In the genomic region with DNA sequence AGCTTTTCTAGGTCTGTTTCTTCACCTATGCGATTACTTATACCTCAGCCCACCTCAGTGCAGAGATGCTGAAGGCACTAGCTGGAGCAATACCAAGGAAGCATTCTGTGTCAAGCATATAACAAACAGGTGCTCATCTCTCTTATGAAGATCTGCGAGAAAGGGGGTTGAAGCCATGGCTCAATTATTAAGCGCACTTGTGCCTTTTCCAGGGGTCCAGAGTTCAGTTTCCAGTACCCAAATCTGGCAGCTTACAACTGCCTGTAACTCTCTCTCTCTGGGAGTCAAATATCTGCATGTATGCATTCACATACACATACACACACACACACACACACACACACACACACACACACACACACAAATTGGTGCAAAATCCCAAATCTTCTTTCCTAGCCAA, we compare ENCODE assay signal across 19 mouse cellular contexts.
DNase-seq lines count a peak whose midpoint lies in the region; ATAC-seq lines count a peak whose summit lies in the region.
"Had no signal": no experiment of that assay in that cellular context is flagged by ENCODE, and none has a peak within 500 bp of the region (broad histone marks: within the 10 kb centered on the region; RNA-seq: fewer than 3 reads in every experiment).

No protein-coding gene starts in this region.

- H3K27ac ChIP-seq in forebrain, embryonic 10.5 days, result 0 out of 2 replicates have a peak overlapping the region, but pooled peaks have one; percentile 7
- H3K27ac ChIP-seq in forebrain, embryonic 13.5 days, result no peak overlapping the region
- 0 out of 2 replicates have a peak overlapping the region, but pooled peaks have one; percentile 26 for H3K27ac ChIP-seq in lung, embryonic 15.5 days
- 0 out of 2 replicates have a peak overlapping the region, but pooled peaks have one; percentile 16 for H3K27ac ChIP-seq in liver, embryonic 16.5 days (ENCODE audit: low read length)
- H3K27ac ChIP-seq: embryonic facial prominence, embryonic 13.5 days; hindbrain, embryonic 12.5 days; midbrain, embryonic 13.5 days; neural tube, embryonic 12.5 days had no signal

- no peak for DNase-seq in forebrain, embryonic 10.5 days (ENCODE audit: extremely low spot score, low spot score)
- peak; percentile 49 for DNase-seq in kidney, adult 11 months
- DNase-seq in kidney, postnatal 10 days, result no peak
- no peak for DNase-seq in lung, postnatal 25 days (ENCODE audit: low spot score)
- DNase-seq in adrenal gland, adult 8-10 months, result no peak
- DNase-seq: adrenal gland, postnatal 25 days; cerebellum, adult 11 months; forebrain, postnatal 0 days; right cerebral cortex, adult 18-20 months; thymus, postnatal 14 days had no signal

- no peak overlapping the region for H3K4me3 ChIP-seq in forebrain, embryonic 10.5 days
- no peak overlapping the region for H3K4me3 ChIP-seq in forebrain, embryonic 13.5 days
- H3K4me3 ChIP-seq in lung, embryonic 15.5 days, result no peak overlapping the region
- no peak overlapping the region for H3K4me3 ChIP-seq in liver, embryonic 16.5 days (ENCODE audit: low read depth, low read length)
- H3K4me3 ChIP-seq: embryonic facial prominence, embryonic 13.5 days; hindbrain, embryonic 12.5 days; midbrain, embryonic 13.5 days; neural tube, embryonic 12.5 days had no signal

- peaks cover 37% of the 10 kb centered on the region for H3K4me1 ChIP-seq in forebrain, embryonic 10.5 days
- H3K4me1 ChIP-seq in forebrain, embryonic 13.5 days, result peaks cover 27% of the 10 kb centered on the region
- H3K4me1 ChIP-seq in lung, embryonic 15.5 days, result peaks cover 43% of the 10 kb centered on the region
- no peaks in the 10 kb centered on the region; the same call in 1 of the 2 replicates for H3K4me1 ChIP-seq in liver, embryonic 16.5 days (ENCODE audit: control insufficient read depth, low read depth, low read length)

- peaks cover 41% of the 10 kb centered on the region for H3K36me3 ChIP-seq in forebrain, embryonic 10.5 days (replicated peaks)
- H3K36me3 ChIP-seq in forebrain, embryonic 13.5 days (ENCODE audit: poor library complexity, severe bottlenecking), result peaks cover 17% of the 10 kb centered on the region; the same call in 1 of the 2 replicates
- peaks cover 7% of the 10 kb centered on the region; the same call in 1 of the 2 replicates for H3K36me3 ChIP-seq in lung, embryonic 15.5 days
- no peaks in the 10 kb centered on the region for H3K36me3 ChIP-seq in liver, embryonic 16.5 days (ENCODE audit: control insufficient read depth, insufficient read depth)

- WGBS in forebrain, embryonic 10.5 days, result 96% methylated on average over 3 of the region's 3 CpGs
- 94% methylated on average over 3 of the region's 3 CpGs for WGBS in forebrain, embryonic 13.5 days
- 88% methylated on average over 3 of the region's 3 CpGs for WGBS in lung, embryonic 15.5 days
- WGBS in liver, embryonic 16.5 days (ENCODE audit: insufficient replicate concordance), result 60% methylated on average over 3 of the region's 3 CpGs

- no peak for ATAC-seq in forebrain, embryonic 13.5 days
- no peak for ATAC-seq in lung, embryonic 15.5 days (ENCODE audit: borderline replicate concordance, extremely low read depth, low FRiP score, low TSS enrichment)
- ATAC-seq in liver, embryonic 16.5 days (ENCODE audit: low read depth), result 0 out of 2 replicates have a peak, but pooled peaks have one; percentile 36
- ATAC-seq: CD4-positive, CD25-positive, alpha-beta regulatory T cell, adult 4 months; forebrain, postnatal 0 days; midbrain, embryonic 13.5 days had no signal

- no peak overlapping the region for H3K9ac ChIP-seq in forebrain, embryonic 13.5 days
- no peak overlapping the region for H3K9ac ChIP-seq in lung, embryonic 15.5 days
- H3K9ac ChIP-seq in liver, embryonic 16.5 days (ENCODE audit: low read depth, low read length), result no peak overlapping the region
- H3K9ac ChIP-seq: embryonic facial prominence, embryonic 13.5 days; forebrain, postnatal 0 days; hindbrain, embryonic 12.5 days; lung, embryonic 14.5 days; midbrain, embryonic 13.5 days; neural tube, embryonic 12.5 days had no signal

- H3K4me2 ChIP-seq in forebrain, embryonic 13.5 days, result no peak overlapping the region
- no peak overlapping the region for H3K4me2 ChIP-seq in lung, embryonic 15.5 days
- H3K4me2 ChIP-seq in liver, embryonic 16.5 days (ENCODE audit: low read depth, low read length), result peak overlapping the region; percentile 15; the same call in 1 of the 2 replicates
- H3K4me2 ChIP-seq: embryonic facial prominence, embryonic 13.5 days; hindbrain, embryonic 12.5 days; lung, embryonic 14.5 days; midbrain, embryonic 13.5 days; neural tube, embryonic 12.5 days had no signal

- no peaks in the 10 kb centered on the region for H3K9me3 ChIP-seq in forebrain, embryonic 10.5 days
- no peaks in the 10 kb centered on the region for H3K9me3 ChIP-seq in forebrain, embryonic 13.5 days (replicated peaks)
- no peaks in the 10 kb centered on the region for H3K9me3 ChIP-seq in lung, embryonic 15.5 days
- no peaks in the 10 kb centered on the region for H3K9me3 ChIP-seq in liver, embryonic 16.5 days (replicated peaks; ENCODE audit: control insufficient read depth, low read length)
- H3K9me3 ChIP-seq: embryonic facial prominence, embryonic 13.5 days; hindbrain, embryonic 12.5 days; midbrain, embryonic 13.5 days; neural tube, embryonic 12.5 days had no signal

- H3K27me3 ChIP-seq in forebrain, embryonic 10.5 days (ENCODE audit: poor library complexity, severe bottlenecking), result no peaks in the 10 kb centered on the region
- H3K27me3 ChIP-seq in forebrain, embryonic 13.5 days, result no peaks in the 10 kb centered on the region
- no peaks in the 10 kb centered on the region for H3K27me3 ChIP-seq in lung, embryonic 15.5 days
- no peaks in the 10 kb centered on the region for H3K27me3 ChIP-seq in liver, embryonic 16.5 days (ENCODE audit: control insufficient read depth, insufficient read depth, low read depth, low read length)
- H3K27me3 ChIP-seq: embryonic facial prominence, embryonic 13.5 days; hindbrain, embryonic 12.5 days; midbrain, embryonic 13.5 days; neural tube, embryonic 12.5 days had no signal
